Mouse (Mus musculus) CD4-positive, CD25-positive, alpha-beta regulatory T cell, adult 4 months (primary cell): ENCODE data around the gene Gng7. TPM values are rescaled to one million over a fixed set of nuclear protein-coding genes. Genes with fewer than 3 reads are reported as not detected.

Experiments
- ATAC-seq: one replicate; pipeline ENCODE4 v1.8.0; 2017
- polyA plus RNA-seq, 2 experiments: library from polyadenylated mRNA; unstranded; fragments of 100-300 nt; shearing (Covaris generic); gene quantifications; one replicate each; pipeline ENCODE4 v1.2.1; 2017

Gng7 gene
- polyA plus RNA-seq, 2 experiments from 2014 or later, result 0.54 TPM; not detected in 1

- ATAC-seq, result no peak
Observed at GRCm38 (mm10) chr10:80994621-80995020, 20.1 kb downstream of the Gng7 start.

- ATAC-seq, result no peak
Observed at GRCm38 (mm10) chr10:80993276-80993675, 21.5 kb downstream of the Gng7 start.

- ATAC-seq, result no peak
Observed at GRCm38 (mm10) chr10:80991945-80992344, 22.8 kb downstream of the Gng7 start.

GRCm38 (mm10) chr10:80991007-80991406 is 23.7 kb downstream of the Gng7 start:
- ATAC-seq, result no peak

- ATAC-seq, result no peak
Observed at GRCm38 (mm10) chr10:80990406-80990805, 24.3 kb downstream of the Gng7 start.

GRCm38 (mm10) chr10:80989854-80990253 is 24.9 kb downstream of the Gng7 start:
- ATAC-seq, result peak; percentile 2

GRCm38 (mm10) chr10:80989446-80989845 is 25.3 kb downstream of the Gng7 start:
- peak; percentile 50 for ATAC-seq

GRCm38 (mm10) chr10:80987709-80988441 is 26.9 kb downstream of the Gng7 start:
- peak; percentile 41 for ATAC-seq

GRCm38 (mm10) chr10:80986754-80987153 is 28.0 kb downstream of the Gng7 start:
- ATAC-seq, result no peak

- ATAC-seq, result peak; percentile 72
Observed at GRCm38 (mm10) chr10:80985970-80986701, 28.6 kb downstream of the Gng7 start.

- ATAC-seq, result peak; percentile 46
Observed at GRCm38 (mm10) chr10:80985241-80985969, 29.3 kb downstream of the Gng7 start.

- no peak for ATAC-seq
Observed at GRCm38 (mm10) chr10:80984223-80984622, 30.5 kb downstream of the Gng7 start.

GRCm38 (mm10) chr10:80982381-80982780 is 32.4 kb downstream of the Gng7 start:
- no peak for ATAC-seq

- no peak for ATAC-seq
Observed at GRCm38 (mm10) chr10:80981564-80982112, 33.1 kb downstream of the Gng7 start.

GRCm38 (mm10) chr10:80975478-80975877 is 39.3 kb downstream of the Gng7 start:
- no peak for ATAC-seq

- ATAC-seq, result no peak
Observed at GRCm38 (mm10) chr10:80973722-80974121, 41.0 kb downstream of the Gng7 start.

- ATAC-seq, result no peak
Observed at GRCm38 (mm10) chr10:80972071-80972987, 42.4 kb downstream of the Gng7 start.

GRCm38 (mm10) chr10:80971533-80971932 is 43.2 kb downstream of the Gng7 start:
- ATAC-seq, result no peak

- no peak for ATAC-seq
Observed at GRCm38 (mm10) chr10:80970159-80970558, 44.6 kb downstream of the Gng7 start.

GRCm38 (mm10) chr10:80969298-80969697 is 45.4 kb downstream of the Gng7 start:
- ATAC-seq, result no peak

- ATAC-seq, result no peak
Observed at GRCm38 (mm10) chr10:80968106-80968505, 46.6 kb downstream of the Gng7 start.

GRCm38 (mm10) chr10:80967101-80967656 is 47.6 kb downstream of the Gng7 start:
- peak; percentile 90 for ATAC-seq
